Mouse (Mus musculus) urinary bladder, postnatal 25 days (tissue): ENCODE measurements around the gene Arvcf.

Experiments
- DNase-seq: peaks from one replicate; pipeline ENCODE4 v3.0.0; 2022; ENCODE audit warnings: low spot score

Arvcf gene

DNA sequence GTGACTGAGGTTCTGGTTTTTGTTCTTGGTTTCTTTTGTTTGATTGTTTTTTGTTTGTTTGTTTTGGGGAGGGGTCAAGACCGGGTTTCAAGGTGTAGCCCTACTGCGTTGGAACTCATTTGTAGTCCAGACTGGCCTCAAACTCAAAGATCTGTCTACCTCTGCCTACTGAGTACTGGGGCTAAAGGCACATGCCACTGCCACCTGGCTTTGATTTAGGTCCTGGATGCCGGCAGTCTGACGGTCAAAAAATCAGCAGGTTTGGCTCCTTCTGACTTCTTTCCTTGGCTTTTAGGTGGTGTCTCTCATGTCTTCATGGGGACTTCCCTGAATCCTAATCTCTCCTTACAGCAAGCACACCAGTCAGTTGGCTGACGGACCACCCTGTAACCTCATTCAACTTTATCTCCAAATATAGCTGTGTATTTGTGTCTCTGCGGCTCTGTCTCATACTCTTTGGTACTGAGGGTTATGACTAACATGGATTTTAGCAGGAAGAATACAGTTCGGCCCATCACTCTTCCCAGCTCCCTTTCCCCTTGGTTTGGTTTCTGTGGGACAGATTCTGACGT, 82.7 kb downstream of the Arvcf start:
- no peak for DNase-seq

GRCm38 (mm10) chr16:18433341-18433920, 85.4 kb downstream of the Arvcf start:
- DNase-seq, result no peak

GRCm38 (mm10) chr16:18436128-18436527, 88.1 kb downstream of the Arvcf start:
- DNase-seq, result no peak

DNA sequence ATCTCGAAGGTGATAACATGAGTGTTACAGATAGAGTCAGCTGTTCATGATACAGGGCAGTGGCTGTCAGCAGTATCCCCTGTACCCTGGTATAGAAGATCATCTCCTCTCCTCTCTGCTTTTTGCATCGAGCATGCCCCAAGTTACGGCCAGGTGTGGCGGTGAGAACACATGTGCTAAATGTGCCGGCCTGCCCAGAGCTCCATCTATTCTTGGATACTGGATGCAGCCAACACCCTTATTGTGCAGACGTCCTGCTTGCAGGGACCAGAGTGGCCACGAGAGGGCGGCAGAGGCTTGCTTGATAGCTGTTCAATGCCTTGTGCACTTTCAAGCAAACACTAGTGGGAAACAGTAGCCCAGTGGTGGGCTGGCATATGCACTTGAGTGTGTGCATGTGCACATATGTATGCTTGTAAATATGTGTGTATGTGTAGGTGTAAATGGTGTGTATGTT, 95.4 kb downstream of the Arvcf start:
- DNase-seq, result peak; percentile 96

DNA sequence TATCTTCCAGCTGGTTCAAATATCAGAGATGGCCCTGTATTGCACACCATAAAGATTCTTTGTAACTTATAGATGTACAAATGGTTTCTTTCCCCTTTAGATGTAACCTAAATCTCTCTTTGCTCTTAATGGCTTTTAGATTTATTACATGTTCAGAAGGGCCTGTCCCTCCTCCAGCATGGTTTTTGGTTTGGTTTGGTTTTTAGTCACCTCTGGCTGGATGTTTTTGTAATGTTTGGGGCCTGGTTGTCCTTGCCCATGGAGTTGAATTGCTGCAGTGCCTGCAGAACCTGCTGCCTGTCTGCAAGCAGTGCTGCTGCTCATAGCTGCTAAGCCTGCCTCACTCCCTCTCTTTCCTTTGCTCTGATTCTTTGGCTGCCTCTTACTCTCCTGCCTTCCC, 99.3 kb downstream of the Arvcf start:
- no peak for DNase-seq

- DNase-seq, result no peak
Observed at GRCm38 (mm10) chr16:18448104-18448503, 100.1 kb downstream of the Arvcf start.

- DNase-seq, result no peak
Observed at GRCm38 (mm10) chr16:18449005-18449404, 101.0 kb downstream of the Arvcf start.

DNA sequence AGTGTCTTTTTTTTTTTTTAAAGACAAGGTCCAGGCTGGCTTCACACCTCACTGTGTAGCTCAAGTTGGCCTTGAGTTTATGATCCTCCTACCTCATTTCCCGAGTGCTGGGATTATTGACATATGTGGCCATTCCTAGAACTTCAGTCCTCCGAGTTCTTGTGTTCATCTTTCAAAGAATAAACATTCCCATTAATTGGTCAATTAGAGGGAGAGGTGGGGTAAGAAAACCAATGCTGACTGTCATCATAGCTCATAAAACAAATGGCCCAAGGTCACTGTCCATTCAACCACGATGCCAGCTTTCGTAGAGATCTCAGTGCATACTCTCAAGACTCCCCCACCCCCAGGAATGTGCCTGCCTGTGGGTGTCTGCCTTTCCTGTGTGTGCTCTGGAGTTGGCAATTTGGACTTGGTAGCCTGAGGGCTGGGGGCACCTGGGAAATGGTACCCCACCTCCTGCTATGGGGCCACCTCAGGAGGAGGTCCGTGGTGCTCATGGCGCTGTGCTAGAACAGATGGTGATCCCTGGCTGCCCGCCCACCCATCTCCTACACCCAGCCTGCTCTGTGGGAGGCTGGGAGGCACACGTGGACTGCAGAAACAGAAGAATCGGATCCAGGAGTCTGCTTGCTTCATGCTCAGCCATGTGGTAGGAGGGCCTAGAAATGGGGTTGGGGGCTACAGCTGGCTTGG, 103.7 kb downstream of the Arvcf start:
- no peak for DNase-seq

DNA sequence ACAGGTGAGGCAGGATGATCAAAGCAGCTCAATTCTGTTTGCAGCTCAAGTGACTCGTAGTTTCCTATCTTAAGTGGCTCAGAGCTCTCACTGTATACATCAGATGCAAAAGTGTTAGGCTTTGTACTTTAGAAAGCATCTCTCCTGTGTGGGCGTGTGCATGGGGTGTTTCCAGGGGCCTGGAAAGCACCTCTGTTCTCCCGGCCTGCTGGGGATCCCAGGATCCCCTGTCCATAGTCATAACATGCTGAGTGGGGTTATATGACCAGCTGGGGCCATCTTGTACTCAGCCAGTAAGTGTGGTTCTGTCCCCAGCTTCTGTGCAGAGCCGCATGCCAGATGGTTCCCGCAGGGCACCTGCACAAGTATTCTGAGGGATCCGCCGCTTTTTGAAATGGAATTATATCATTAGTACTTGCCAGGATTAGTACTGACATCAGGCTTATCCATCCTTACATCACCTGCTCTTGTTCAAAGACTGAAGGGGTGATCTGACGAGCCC, 104.4 kb downstream of the Arvcf start:
- DNase-seq, result no peak

DNA sequence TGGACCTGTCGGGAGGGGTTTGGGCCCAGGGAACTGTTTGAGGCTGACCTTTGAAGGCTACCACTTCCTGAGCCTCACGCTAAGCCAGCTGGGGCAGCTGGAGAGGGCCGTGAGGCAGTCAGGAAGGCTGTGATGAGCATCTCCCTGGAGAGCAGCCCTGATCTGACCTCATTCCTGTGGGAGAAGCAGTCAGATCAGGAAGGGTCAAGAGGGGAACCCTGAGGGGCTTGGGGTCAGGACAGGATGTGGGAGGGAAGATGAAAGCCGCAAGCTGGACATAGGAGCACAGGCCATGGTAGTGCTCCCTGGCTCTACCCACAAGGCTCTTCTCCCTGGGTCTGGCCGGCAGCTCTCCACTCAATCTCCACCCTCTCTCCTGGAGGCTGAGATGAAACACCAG, 105.9 kb downstream of the Arvcf start:
- DNase-seq, result no peak

GRCm38 (mm10) chr16:18455407-18455806, 107.4 kb downstream of the Arvcf start:
- DNase-seq, result no peak
